Mouse (Mus musculus): Measurements from ENCODE around the gene Ect2.

DNA sequence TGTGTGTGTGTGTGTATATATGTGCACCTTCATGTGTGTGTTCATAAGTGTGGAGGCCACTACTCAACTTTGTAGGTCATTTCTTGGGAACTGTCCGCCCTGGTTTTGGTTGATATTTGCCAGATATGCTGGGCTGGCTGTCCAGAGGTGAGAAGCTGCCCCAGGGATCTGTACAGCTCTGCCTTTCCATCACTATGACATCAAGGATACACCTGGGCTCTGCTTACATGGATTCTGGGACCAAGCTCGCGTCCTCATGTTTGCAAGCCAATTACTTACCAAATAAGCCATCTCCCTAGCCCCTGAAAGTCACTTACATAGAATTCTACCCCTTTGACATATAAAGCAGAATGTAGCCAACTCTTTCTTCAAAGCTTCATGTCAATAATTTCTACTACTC, 98.2 kb downstream of the Ect2 start:
- no peak for TF ChIP-seq POLR2A (IDR thresholded peaks at IDR 0.05; ENCODE audit: borderline replicate concordance, extremely low read depth, insufficient read depth, insufficient read length, poor library complexity, severe bottlenecking)
- no peak for TF ChIP-seq CTCF (IDR thresholded peaks at IDR 0.05; ENCODE audit: borderline replicate concordance, extremely low read depth, insufficient read depth, insufficient read length)
